Mouse (Mus musculus): ENCODE measurements around the gene Exo1. TPM values are rescaled to one million over a fixed set of nuclear protein-coding genes. Genes with fewer than 3 reads are reported as not detected.

Gene Exo1
- polyA plus RNA-seq (2015; fragmentation: Nextera tagmentation; extraction: Ambion mirVana), result 58.8 and 62.7 TPM in 2 replicates

- Histone ChIP-seq H3K9me3 (no peaks in the 10 kb centered on the region), H3K4me3 (replicated peaks) (peak within 1 kb of the TSS; percentile 89), H3K27me3 (replicated peaks) (no peaks in the 10 kb centered on the region), H3K9ac (peak within 1 kb of the TSS; percentile 80), H3K27ac (peak within 1 kb of the TSS; percentile 88), H3K4me2 (replicated peaks) (peak within 1 kb of the TSS; percentile 84), H3K4me1 (replicated peaks) (peaks cover 11% of the 10 kb centered on the region), H3K36me3 (no peaks in the 10 kb centered on the region; the same call in 1 of the 2 replicates)
- WGBS, result under 1% methylated on average over 66 of the region's 66 CpGs
- peak; percentile 99 for ATAC-seq
Observed at GRCm38 (mm10) chr1:175880453-175881296, at the start of gene Exo1. TSS of gene Exo1 (plus strand) at chr1:175880581.

- no peak for ATAC-seq
- WGBS, result 93% methylated on average over 1 of the region's 1 CpGs
- no peak overlapping the region for H3K27ac ChIP-seq
Observed at GRCm38 (mm10) chr1:175855515-175855914, 24.9 kb upstream of the Exo1 start.

GRCm38 (mm10) chr1:175867050-175867449 lies 13.3 kb upstream of the Exo1 start:
- no peak overlapping the region for H3K9ac ChIP-seq
- no peak overlapping the region for H3K4me2 ChIP-seq (replicated peaks)
- WGBS, result 53% methylated on average over 1 of the region's 1 CpGs
- no peaks in the 10 kb centered on the region for H3K9me3 ChIP-seq
- H3K27ac ChIP-seq, result no peak overlapping the region
- no peaks in the 10 kb centered on the region for H3K27me3 ChIP-seq (replicated peaks)
- no peaks in the 10 kb centered on the region for H3K36me3 ChIP-seq
- H3K4me1 ChIP-seq (replicated peaks), result no peaks in the 10 kb centered on the region
- H3K4me3 ChIP-seq (replicated peaks), result no peak overlapping the region
- ATAC-seq, result no peak

More at GRCm38 (mm10) chr1:175855515-175855914, 24.9 kb upstream of the Exo1 start:
- Histone ChIP-seq H3K9me3 (no peaks in the 10 kb centered on the region), H3K9ac (no peak overlapping the region), H3K36me3 (no peaks in the 10 kb centered on the region), H3K4me2 (replicated peaks) (no peak overlapping the region), H3K4me3 (replicated peaks) (no peak overlapping the region), H3K4me1 (replicated peaks) (no peaks in the 10 kb centered on the region), H3K27me3 (replicated peaks) (no peaks in the 10 kb centered on the region)

- Histone ChIP-seq H3K36me3 (no peaks in the 10 kb centered on the region), H3K4me1 (replicated peaks) (no peaks in the 10 kb centered on the region), H3K9me3 (no peaks in the 10 kb centered on the region), H3K27me3 (replicated peaks) (no peaks in the 10 kb centered on the region), H3K27ac (no peak overlapping the region), H3K4me3 (replicated peaks) (no peak overlapping the region), H3K9ac (no peak overlapping the region), H3K4me2 (replicated peaks) (no peak overlapping the region)
- ATAC-seq, result no peak
- WGBS, result 23% methylated on average over 5 of the region's 5 CpGs
Observed at GRCm38 (mm10) chr1:175867558-175867957, 12.8 kb upstream of the Exo1 start.

GRCm38 (mm10) chr1:175870716-175871115 lies 9.7 kb upstream of the Exo1 start:
- Histone ChIP-seq H3K27me3 (replicated peaks) (no peaks in the 10 kb centered on the region), H3K9me3 (no peaks in the 10 kb centered on the region), H3K4me2 (replicated peaks) (no peak overlapping the region), H3K36me3 (no peaks in the 10 kb centered on the region), H3K4me1 (replicated peaks) (no peaks in the 10 kb centered on the region), H3K9ac (no peak overlapping the region), H3K27ac (no peak overlapping the region), H3K4me3 (replicated peaks) (no peak overlapping the region)
- no peak for ATAC-seq
- WGBS, result 82% methylated on average over 3 of the region's 3 CpGs

- no peaks in the 10 kb centered on the region for H3K27me3 ChIP-seq (replicated peaks)
- no peak overlapping the region for H3K4me2 ChIP-seq (replicated peaks)
- no peaks in the 10 kb centered on the region for H3K4me1 ChIP-seq (replicated peaks)
- ATAC-seq, result no peak
- H3K27ac ChIP-seq, result no peak overlapping the region
- H3K36me3 ChIP-seq, result no peaks in the 10 kb centered on the region
- 72% methylated on average over 6 of the region's 6 CpGs for WGBS
- H3K9me3 ChIP-seq, result no peaks in the 10 kb centered on the region
- H3K4me3 ChIP-seq (replicated peaks), result no peak overlapping the region
- no peak overlapping the region for H3K9ac ChIP-seq
Observed at GRCm38 (mm10) chr1:175872028-175872816, 8.2 kb upstream of the Exo1 start.

GRCm38 (mm10) chr1:175883398-175883797 lies 3.0 kb downstream of the Exo1 start:
- H3K4me3 ChIP-seq (replicated peaks), result no peak overlapping the region
- no peak overlapping the region; the same call in 1 of the 2 replicates for H3K4me2 ChIP-seq (replicated peaks)
- H3K27me3 ChIP-seq (replicated peaks), result no peaks in the 10 kb centered on the region
- WGBS, result 60% methylated on average over 3 of the region's 3 CpGs
- no peak overlapping the region for H3K27ac ChIP-seq
- no peak for ATAC-seq
- H3K9ac ChIP-seq, result no peak overlapping the region
- no peaks in the 10 kb centered on the region for H3K9me3 ChIP-seq
- peaks cover 2% of the 10 kb centered on the region; the same call in 1 of the 2 replicates for H3K36me3 ChIP-seq
- peaks cover 11% of the 10 kb centered on the region for H3K4me1 ChIP-seq (replicated peaks)

- no peak overlapping the region for H3K27ac ChIP-seq
- H3K9me3 ChIP-seq, result no peaks in the 10 kb centered on the region
- no peak overlapping the region for H3K4me3 ChIP-seq (replicated peaks)
- H3K9ac ChIP-seq, result no peak overlapping the region
- no peak for ATAC-seq
- peaks cover 17% of the 10 kb centered on the region for H3K36me3 ChIP-seq
- no peaks in the 10 kb centered on the region for H3K4me1 ChIP-seq (replicated peaks)
- 85% methylated on average over 6 of the region's 6 CpGs for WGBS
- no peak overlapping the region for H3K4me2 ChIP-seq (replicated peaks)
- H3K27me3 ChIP-seq (replicated peaks), result no peaks in the 10 kb centered on the region
Observed at GRCm38 (mm10) chr1:175893263-175893662, 12.9 kb downstream of the Exo1 start.

GRCm38 (mm10) chr1:175893726-175894125 lies 13.3 kb downstream of the Exo1 start:
- Histone ChIP-seq H3K27ac (no peak overlapping the region), H3K4me1 (replicated peaks) (no peaks in the 10 kb centered on the region), H3K9me3 (no peaks in the 10 kb centered on the region), H3K36me3 (peaks cover 15% of the 10 kb centered on the region; the same call in 1 of the 2 replicates), H3K9ac (no peak overlapping the region), H3K4me2 (replicated peaks) (no peak overlapping the region), H3K4me3 (replicated peaks) (no peak overlapping the region), H3K27me3 (replicated peaks) (no peaks in the 10 kb centered on the region)
- no peak for ATAC-seq
- WGBS, result 84% methylated on average over 12 of the region's 12 CpGs

GRCm38 (mm10) chr1:175911207-175911606 lies 30.8 kb downstream of the Exo1 start:
- Histone ChIP-seq H3K27ac (no peak overlapping the region), H3K9ac (no peak overlapping the region), H3K36me3 (0 out of 2 replicates have a peak, but pooled peaks cover 6% of the 10 kb centered on the region), H3K4me3 (replicated peaks) (no peak overlapping the region), H3K4me1 (replicated peaks) (no peaks in the 10 kb centered on the region), H3K27me3 (replicated peaks) (no peaks in the 10 kb centered on the region), H3K4me2 (replicated peaks) (no peak overlapping the region), H3K9me3 (no peaks in the 10 kb centered on the region)
- no peak for ATAC-seq
- WGBS, result 91% methylated on average over 2 of the region's 2 CpGs

- no peaks in the 10 kb centered on the region for H3K4me1 ChIP-seq (replicated peaks)
- H3K27me3 ChIP-seq (replicated peaks), result no peaks in the 10 kb centered on the region
- H3K9me3 ChIP-seq, result no peaks in the 10 kb centered on the region
- H3K4me2 ChIP-seq (replicated peaks), result no peak overlapping the region
- WGBS, result 76% methylated on average over 3 of the region's 3 CpGs
- no peak overlapping the region for H3K9ac ChIP-seq
- H3K36me3 ChIP-seq, result 0 out of 2 replicates have a peak, but pooled peaks cover 6% of the 10 kb centered on the region
- no peak for ATAC-seq
- no peak overlapping the region for H3K4me3 ChIP-seq (replicated peaks)
- no peak overlapping the region for H3K27ac ChIP-seq
Observed at GRCm38 (mm10) chr1:175912038-175912437, 31.7 kb downstream of the Exo1 start.

GRCm38 (mm10) chr1:175913728-175914303 lies 33.4 kb downstream of the Exo1 start:
- Histone ChIP-seq H3K9ac (no peak overlapping the region), H3K27me3 (replicated peaks) (no peaks in the 10 kb centered on the region), H3K36me3 (0 out of 2 replicates have a peak, but pooled peaks cover 4% of the 10 kb centered on the region), H3K4me3 (replicated peaks) (no peak overlapping the region), H3K4me2 (replicated peaks) (no peak overlapping the region), H3K27ac (no peak overlapping the region), H3K4me1 (replicated peaks) (no peaks in the 10 kb centered on the region), H3K9me3 (no peaks in the 10 kb centered on the region)
- 60% methylated on average over 5 of the region's 5 CpGs for WGBS
- peak; percentile 61 for ATAC-seq

Data from intestine, embryonic 15.5 days (tissue).